Mouse (Mus musculus) embryo, embryonic 11 days (tissue): ENCODE measurements around the gene Sel1l.
A peak's percentile ranks its signal among the peaks of the same experiment; 100 is the strongest.

Experiments
- DNase-seq: peaks from one replicate; pipeline ENCODE4 v3.0.0-alpha.2; 2015

Gene Sel1l

DNA sequence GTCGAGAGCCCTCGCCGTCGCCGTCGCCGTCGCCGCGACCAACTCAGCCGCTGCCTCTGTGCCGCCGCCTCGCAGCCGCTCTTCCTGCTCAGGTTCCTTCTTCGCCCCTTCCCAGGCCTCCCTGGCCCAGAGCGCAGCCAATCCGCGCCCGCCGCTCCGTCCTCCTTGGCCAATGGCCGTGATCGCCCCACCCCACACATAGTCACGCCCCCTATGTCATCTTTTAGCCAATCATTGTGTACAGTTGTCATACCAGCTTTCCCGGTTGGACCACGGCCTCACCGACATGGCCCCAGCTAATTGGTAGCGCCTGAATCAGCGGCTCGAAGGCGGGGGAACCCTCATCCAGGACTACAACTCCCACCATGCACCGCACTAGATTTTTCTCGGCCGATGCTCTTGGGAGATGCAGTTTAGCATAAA, at the start of gene Sel1l:
TSS of gene Sel1l (minus strand) at position 113 of the 423 bp plus-strand sequence.
- DNase-seq = peak; percentile 97

DNA sequence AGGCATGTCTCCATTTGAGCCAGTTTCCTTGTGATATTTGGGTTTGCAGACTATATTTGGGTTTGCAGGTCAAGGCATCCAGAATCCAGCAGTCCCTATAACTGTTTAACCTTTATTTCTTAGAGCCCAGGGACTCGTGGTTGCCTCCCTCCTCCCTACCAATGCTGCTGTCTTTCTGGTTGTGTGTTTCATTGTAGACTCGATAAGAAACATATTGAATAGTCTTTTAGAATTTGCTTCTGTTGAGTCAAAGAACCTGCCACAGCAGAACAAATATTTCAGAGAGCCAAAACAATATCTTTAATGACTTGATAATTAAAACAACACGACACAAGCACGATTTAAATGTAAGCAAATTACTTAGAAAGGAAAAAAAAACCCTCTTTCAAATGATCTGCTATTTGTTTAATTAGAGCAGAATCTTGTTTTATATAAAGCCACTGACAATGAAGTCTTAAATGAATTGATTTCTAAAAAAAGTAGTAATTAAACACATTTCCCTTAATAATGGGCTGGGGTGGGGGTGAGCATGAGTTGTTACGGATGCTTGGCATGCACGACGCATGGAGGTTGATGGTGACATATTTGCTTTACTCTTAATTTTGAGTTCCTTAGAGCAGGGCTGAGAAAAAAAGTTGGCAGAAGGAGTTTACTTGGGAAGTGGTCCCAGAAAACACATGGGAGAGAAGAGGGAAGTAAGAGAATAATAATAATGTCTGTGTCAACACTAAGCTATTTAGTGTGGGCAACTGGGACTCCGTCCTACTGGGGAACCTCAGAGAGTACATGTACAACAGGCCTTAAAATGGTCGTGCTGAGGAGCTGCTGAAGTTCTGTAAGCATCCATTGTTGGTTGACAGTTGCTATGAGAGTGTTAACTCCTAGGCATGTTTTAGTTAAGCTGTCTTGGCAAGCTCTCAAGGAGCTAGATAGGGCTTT, 43.9 kb upstream of the Sel1l start:
- DNase-seq = no peak

DNA sequence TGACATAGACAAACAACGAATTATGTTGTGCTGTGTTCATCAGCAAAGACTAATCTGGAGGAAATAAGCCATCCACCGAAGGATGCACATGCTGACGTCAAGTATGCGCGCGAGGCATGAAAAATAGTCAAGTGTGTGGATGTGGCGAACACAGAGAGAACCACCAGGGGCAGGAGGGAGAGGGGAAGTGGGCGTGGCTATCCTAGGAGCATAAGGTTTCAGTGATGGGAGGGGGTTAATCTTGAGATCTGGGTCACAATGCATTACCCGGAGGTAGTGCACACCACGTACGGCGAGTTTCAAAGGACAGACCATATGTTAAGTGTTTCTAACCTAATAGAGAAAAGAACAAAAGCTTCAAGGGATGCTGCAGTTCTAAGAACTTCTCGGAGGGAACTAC, 31.5 kb upstream of the Sel1l start:
- peak; percentile 16 for DNase-seq

DNA sequence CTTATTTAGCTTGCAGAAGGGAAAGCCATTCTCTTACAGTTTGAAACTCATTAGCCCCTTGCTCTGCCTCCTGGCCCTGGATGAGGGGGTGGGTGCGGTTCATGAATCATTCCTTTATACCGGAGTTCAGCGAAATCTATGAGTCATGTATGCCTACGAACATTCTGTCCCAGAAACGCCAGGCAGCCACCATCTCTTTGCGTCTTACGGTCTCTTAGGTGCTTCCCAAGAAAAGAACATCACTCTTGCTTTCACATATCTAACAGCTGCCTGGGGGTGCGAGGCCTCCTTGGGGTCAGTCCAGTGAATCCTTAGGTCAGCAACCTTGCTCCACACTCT, 29.9 kb upstream of the Sel1l start:
- no peak for DNase-seq

DNA sequence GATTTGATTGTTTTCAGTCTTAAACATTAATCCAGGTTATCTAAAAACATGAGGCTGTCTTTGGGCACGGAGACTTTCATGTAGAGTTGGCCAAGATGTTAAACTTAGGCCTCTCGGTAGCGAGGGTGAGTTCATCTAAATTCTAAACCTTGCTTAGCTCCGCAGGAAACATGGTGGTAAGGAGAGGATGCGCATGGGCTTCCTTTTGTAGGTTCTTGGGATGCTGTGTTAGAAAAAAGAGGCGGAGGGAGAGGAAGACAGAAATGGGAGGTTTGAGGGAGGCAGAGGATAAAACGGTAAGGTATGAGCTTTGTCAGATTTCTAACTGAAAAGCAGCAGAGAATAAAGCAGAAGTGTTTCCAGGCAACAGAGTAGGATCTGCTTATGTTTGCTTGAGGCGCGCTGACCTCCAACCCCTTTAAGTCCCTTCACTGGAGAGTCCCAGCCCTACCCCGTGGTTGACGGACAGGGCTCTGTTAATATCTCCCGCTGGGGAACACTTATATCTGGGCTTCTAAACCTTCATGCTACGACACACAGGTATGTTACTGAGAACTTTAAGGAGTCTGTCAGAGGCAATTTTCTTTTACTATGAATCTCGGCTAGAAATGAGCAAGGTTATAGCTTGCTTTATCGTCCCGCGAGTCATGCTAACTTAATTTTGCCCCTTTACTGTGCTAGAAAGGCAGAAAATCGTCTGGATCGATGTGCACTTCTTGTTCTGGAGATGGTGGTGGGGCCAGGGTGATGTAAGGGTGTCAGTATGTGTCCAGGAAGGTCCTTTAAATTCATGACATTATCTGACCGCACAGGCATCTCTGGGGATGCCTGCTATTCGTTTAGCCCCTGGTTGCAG, 29.3 kb upstream of the Sel1l start:
- DNase-seq = peak; percentile 28

DNA sequence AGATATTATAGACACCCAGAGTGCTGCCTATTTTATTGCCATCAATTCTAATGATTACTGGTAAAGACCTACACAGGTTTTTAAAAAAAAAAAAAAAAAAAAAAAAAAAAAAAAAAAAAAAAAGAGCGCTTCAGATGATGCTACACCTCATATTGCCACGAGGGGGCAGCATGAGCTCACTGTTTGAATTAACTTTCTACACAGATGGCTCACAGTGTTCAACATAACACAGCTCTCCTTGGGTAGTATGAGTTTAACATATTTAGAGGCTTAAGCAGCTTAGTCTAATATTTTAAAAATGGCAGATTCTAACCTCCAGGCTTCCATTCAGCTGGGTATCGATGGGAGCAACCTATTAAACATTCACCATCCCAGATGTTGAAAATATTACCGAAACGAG, 28.7 kb upstream of the Sel1l start:
- DNase-seq = peak; percentile 71

DNA sequence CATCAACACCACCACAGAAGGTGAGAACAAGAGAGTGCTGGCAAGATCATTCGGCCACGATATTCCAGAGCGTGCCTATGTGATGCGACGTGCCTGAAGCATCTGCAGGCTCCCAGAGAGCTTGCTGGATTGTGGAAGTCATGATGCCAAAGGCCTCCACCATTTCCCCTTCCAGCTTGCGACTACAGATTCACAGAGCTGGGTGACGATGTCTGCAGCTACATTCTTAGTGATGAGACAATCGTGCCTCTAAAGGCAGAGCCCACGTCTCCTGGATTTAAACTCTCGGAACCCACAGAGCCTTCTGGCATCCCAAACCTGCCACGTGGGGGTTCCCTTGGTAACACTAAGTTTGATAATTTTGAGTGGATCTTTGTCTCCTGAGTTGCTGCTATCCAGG, 21.7 kb upstream of the Sel1l start:
- DNase-seq = no peak

DNA sequence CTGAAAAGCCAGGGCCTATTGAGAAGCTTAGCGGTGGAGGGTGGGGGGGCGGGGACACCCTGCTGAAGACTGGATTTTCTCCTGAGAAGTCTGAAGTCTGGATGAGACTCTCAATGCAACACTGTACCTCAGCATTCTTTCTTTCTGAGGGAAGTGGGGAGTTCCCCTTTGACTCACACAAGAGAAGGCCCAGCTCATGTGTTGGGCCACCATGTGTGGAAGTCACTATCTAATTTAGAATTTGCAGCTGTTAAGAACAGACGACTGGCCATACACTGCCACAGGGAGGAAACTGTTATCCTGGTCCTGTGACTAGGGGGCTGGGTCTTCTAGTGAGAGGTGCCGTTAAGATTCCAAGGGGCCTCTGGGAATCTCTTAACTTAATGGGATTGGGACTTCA, 20.4 kb upstream of the Sel1l start:
- no peak for DNase-seq

DNA sequence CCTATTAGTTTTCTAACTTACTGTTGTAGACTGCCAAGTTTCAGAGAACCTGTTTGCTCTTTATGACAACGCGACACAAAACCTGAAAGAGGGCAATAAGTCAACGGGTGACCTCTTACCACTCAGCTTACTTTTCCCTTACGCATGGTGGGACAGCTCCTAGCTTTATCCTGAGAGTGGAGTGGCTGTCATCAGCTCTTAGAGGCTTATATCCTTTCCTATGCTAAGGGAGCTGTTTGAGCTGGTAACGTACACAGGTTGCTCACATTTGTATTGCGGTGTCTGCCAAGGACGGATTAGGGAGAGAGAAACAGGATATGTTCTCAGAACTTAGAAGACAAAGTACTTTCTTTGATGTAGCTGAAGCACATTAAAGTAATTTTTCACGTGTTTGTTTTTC, 5.4 kb upstream of the Sel1l start:
- no peak for DNase-seq

DNA sequence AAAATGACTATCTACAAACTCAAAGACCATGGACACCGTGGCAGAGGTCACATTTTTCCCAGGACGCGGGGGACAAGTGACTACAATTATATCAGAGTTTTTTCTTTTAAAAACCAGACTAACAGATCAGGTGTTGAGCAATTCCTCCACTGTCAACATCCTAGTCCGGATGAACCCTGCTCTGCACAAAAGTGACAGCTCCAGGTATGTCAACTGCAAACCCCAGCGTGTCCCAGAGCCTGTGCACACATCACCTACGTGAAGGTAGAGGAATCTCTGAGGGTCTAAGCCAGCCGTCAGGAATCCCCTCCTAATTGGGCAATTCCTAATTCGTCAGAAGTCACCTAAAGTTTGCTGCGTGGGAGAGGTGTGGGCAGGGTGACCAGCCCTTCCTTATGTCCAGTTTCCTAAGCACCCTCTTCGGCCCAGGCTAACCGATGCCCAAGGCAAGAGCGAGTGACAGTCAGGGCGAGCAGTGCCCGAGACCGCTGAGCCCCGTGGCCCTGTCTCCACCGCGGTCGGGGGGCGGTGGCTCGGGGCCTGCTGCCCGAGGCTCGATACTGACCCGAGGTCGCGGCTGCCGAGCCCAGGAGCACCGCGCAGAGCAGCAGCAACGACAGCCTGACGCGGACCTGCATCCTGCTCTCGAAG, 438 bp downstream of the Sel1l start:
- no peak for DNase-seq

DNA sequence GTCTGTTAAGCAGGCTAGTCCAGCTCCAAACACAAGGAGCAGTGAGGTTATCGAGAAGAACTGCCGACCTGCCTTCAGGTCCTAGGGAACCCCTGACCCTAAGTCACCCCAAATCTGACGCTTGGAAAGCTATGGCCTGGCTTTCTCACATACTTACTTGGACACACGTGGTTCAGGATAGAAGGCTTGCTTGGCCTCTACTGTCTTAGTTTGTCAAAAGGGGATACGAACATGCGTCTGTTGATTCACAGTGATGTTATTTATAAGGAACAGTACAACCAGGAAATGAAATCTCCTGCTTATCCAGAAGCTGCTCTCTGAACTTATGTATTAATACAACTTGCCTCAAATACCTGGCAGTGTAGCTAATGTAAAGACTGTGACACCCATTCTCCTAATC, 2.9 kb downstream of the Sel1l start:
- no peak for DNase-seq

DNA sequence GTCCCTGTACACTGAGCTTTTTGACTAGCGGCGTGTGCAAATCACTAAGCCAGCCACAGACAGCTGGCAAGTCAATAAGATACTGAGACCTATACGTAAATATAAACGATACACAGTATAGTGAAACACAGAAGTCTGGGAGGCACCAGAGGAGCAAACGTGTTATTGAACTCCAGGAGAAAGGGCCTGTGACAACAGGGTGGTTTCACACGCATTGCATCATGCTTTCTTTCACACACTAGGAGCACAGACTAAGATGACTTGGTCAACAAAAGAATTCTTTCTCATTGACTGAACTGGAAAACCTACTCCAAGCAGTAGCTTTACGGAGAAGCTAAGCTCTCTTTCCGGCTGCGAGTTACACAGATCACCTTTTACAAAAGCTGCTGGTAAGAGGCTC, 3.6 kb downstream of the Sel1l start:
- no peak for DNase-seq

DNA sequence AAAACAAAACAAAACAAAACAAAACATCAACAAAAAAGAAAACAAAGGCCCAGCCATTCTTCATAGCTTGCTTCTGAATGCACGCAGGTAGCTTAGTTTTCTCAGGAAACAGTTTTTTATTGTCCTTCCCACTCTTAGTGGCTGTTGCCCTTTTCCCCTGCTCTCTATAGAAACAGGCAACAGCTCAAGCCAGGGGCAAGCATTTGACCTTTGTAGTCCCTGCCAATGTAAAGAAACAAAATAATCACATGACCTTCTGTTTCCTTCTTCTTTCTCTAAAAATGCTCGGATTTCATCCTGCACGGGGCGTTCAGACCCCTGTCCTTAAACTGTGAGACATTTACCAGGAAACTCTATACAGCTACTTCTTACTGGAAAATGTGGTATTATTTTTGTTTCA, 4.4 kb downstream of the Sel1l start:
- DNase-seq = no peak

DNA sequence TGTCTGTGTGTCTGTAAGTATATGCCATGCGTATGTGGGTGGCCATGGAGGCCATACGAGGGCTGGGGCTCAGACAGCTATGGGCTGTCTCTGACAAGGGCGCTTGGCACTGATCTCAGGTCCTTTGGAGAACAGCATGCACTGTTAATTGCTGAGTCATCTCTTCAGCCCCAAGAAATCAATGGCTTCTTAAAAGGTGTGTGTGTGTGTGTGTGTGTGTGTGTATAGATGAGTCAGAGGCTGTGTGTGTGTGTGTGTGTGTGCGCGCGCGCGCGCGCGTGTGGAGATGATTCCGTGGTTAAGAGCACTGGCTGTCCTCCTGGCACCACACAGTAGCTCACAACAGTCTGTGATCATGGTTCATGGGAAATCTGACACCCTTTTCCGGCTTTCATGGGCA, 5.1 kb downstream of the Sel1l start:
- no peak for DNase-seq

DNA sequence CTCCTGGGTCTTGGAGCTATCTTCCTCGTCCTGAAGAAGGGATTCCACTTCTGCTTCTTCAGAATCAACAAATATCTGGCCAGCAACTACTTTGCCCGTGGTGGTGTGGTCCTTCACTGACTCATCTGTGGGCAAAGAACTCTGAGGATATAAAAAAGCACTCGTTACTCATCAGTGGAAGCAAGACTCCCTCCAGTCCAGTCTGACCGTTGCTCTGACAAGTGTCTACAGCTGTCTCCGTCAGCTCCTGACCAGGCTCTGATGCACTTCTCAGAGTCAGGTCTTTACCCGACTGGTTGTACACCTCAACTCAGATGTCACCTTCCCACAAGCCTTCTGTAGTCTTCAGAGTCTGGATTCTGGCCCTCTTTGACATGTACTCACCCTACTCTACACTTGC, 7.2 kb downstream of the Sel1l start:
- no peak for DNase-seq

DNA sequence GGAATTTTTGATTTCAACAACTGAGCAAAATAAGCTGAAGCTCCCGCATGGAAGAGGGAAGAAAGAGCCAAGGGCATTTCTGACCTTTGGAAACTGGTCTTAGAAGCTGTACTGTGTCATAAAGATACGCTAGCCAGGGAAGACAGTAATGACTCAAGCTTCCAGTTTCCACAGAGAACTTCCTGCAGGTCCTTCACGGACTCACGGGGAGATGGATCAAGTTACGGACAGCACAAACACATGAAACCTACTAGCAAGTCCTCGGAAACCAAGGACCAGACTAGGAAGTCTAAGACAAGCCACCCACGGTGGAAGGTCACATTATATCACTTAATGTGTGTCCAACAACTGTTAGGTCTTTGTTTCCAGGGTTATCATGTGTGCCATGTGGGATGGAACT, 10.7 kb downstream of the Sel1l start:
- no peak for DNase-seq

DNA sequence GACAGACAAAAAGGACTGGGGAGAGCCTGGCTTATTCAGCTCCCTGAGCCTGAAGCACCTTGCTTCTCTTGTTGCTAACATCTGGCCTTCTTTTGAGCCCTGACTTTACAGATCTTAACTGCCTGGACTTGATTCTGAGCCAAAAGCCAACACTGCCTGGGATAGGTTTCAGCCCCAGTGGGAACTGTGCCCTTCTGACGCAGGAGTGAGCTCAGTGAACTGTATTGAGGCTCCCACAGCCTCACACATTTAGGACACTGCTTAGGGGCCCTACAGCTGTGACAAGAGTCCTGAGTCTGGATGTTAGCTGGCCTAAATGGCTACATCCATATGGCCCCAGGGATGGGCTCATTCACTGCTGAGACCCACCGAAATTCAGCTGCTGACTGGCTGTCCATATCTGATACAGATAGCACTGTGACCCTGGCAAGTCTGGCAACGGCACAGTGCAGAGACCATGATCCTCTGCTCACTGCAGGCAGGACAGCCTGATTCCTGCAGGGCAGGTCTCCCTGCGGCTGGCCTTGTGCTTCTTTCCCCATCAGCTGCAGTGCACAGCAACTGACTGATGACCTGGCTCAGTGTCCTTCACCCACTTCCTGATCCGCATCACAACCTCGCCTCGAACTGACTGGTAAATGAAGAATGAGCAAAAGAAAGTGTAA, 11.4 kb downstream of the Sel1l start:
- DNase-seq = no peak

DNA sequence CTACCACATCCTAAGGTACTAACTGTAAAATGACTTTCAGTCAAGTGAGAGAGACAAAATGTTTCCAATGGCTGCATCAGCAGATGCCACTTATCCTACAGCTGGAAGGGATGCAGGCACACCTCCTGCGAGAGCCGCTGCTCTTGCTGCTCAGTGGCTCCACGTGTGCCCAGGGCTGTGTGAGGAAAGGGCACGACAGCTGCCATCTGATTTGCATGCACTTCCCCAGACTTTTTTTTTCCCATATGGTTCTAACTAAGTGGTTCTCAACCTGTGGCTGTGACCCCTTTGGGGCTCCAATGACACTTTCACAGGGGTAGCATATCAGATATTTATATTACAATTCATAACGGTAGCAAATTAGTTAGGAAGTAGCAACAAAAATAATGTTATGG, 15.0 kb downstream of the Sel1l start:
- DNase-seq = no peak

DNA sequence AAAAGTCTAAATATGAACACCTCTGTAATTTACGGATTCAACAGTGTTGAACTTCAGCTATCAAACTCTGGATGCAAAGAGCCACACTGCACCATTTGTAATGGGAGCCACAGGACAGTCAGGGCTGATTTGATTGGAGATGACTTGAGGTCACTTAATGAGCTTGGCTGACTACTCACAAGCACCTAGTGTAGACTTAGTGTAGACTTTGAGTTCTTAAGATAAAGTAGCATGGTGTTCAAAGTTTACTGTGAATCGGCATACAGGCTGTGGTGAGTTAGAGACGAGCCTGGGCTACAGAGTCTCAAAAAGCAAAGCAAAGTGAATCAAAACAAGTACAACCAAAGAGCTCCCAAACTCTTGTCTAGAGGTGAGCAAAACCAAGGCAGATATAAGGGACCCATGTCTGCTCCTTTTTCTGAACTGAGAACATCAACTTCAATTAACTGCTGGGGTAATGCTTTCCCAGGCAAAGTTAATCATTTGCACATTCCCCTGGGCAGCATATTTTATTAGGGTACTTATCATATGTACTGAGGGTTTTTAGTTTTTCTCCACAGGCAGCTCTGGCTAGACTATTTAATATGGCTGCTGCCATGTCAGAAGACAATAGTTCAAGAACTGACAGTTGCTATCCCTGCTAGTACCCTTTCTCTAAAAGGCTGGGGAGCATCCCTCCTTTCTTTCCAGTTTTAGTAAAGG, 15.6 kb downstream of the Sel1l start:
- DNase-seq = no peak

DNA sequence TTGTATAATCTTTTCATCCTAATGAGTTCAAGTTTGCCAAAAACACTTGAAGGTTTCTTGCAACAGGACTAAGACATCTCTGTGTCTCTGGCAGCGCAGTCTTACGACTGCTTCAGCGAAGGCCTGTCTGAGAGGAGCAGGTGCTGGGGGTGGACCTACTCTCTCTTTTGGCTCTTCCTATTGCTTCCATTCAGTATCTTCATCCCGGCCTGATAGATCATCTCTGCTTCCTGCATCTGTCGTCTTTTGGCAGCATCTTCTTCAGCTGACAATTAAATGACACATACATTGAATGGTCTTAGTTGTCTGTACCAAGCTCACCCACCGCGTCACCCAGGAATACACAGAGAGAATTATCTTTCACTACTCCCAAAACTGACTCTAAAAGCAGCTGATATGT, 17.5 kb downstream of the Sel1l start:
- no peak for DNase-seq

DNA sequence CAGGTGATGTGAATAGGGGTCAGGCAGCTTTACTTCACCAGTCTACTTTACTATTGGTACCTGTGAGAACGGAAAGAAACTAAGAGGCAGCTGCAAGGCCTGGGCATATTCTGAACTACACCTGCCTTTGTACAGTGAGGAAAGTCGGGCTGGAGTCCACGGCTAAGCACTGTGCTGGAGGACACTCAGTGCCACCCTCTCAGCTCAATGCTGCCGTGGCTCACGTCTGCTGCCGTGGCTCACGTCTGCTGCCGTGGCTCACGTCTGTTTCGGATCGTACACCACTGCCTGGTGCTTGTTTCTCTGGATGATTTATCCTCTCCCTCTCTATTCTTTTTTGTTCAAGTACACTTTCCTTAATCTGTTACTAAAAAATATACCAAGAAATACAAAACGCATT, 28.5 kb downstream of the Sel1l start:
- no peak for DNase-seq

DNA sequence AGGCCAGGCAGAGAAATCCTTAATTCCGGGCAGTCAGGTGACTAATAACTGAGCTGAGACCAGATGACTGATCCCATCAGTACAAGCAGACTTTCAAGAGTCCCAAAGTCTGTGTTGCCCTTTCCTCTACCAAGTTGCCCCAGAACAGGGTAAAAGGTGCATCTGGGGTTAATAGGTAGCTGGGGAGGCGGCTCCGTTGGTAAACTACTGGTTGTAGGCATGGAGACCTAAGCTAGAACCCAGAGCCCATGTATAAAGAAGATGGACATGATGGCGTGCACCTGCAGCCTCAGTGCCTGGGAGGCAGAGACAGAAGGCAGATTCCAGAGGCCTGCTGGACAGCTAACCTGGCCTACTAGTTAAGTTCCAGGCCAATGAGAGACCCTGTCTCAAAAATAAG, 30.2 kb downstream of the Sel1l start:
- DNase-seq = no peak
